Mouse (Mus musculus) kidney, postnatal 0 days (tissue): ENCODE measurements at regions not wholly inside any gene's neighbourhood (a gene's known extent, or its start where the extent isn't known, plus 50 kb on each side); places are given as distances from the start of the nearest gene placed in this dataset.

Experiments
- ATAC-seq: fragments of 200-750 bp; cut with Nextera tagmentation; replicated peaks from 2 replicates; pipeline ENCODE4 v1.8.0; 2017; ENCODE audit warnings: low read depth, moderate number of reproducible peaks, moderate TSS enrichment, moderate library complexity; ENCODE audit not compliant: low FRiP score
- DNase-seq: peaks from one replicate; pipeline ENCODE4 v3.0.0-alpha.2; 2016; ENCODE audit warnings: low spot score
- H3K27ac ChIP-seq: fragments of 300-500 bp; sonication (generic); 2 replicates; pipeline ENCODE4 v1.5.1; 2014; ENCODE audit warnings: mild to moderate bottlenecking
- H3K27me3 ChIP-seq: fragments of 300-500 bp; sonication (generic); 2 replicates; pipeline ENCODE4 v1.6.1; 2014; ENCODE audit warnings: low read length, mixed read lengths; ENCODE audit not compliant: insufficient read depth
- H3K36me3 ChIP-seq: fragments of 300-500 bp; sonication (generic); 2 replicates; pipeline ENCODE4 v1.6.1; 2014; ENCODE audit warnings: low read length, mixed read lengths; ENCODE audit not compliant: insufficient read depth
- H3K4me1 ChIP-seq: fragments of 300-500 bp; sonication (generic); replicated peaks from 2 replicates; pipeline ENCODE4 v1.6.1; 2014; ENCODE audit warnings: antibody characterized with exemption, low read length, mixed read lengths; ENCODE audit not compliant: insufficient read depth
- H3K4me2 ChIP-seq: fragments of 300-500 bp; sonication (generic); 2 replicates; pipeline ENCODE4 v1.6.1; 2014; ENCODE audit warnings: mild to moderate bottlenecking, low read length, moderate library complexity, mixed read lengths
- H3K4me3 ChIP-seq: fragments of 300-500 bp; sonication (generic); replicated peaks from 2 replicates; pipeline ENCODE4 v1.5.1; 2014; ENCODE audit warnings: low read depth, low read length
- H3K9ac ChIP-seq: fragments of 300-500 bp; sonication (generic); 2 replicates; pipeline ENCODE4 v1.6.1; 2014; ENCODE audit warnings: low read depth, low read length
- H3K9me3 ChIP-seq: fragments of 300-500 bp; sonication (generic); replicated peaks from 2 replicates; pipeline ENCODE4 v1.6.1; 2016; ENCODE audit warnings: low read length, inconsistent platforms, mixed read lengths
- CTCF ChIP-seq: IDR thresholded peaks from 2 replicates; pipeline ENCODE4 v1.5.1; 2016; ENCODE audit warnings: antibody characterized with exemption, low read depth, mild to moderate bottlenecking, moderate library complexity
- WGBS: fragments of 180-500 bp; shearing (Covaris S2); extraction: QIAGEN DNeasy Blood & Tissue Kit; methylation state at CpG from one replicate; pipeline ENCODE4 v1.1.7; 2014; 5-methylcytosine and 5-hydroxymethylcytosine counted together

GRCm38 (mm10) chr5:118960521-118961001 is 400.1 kb downstream of the Med13l start:
- WGBS: 50% methylated on average over 21 of the region's 21 CpGs
- Histone ChIP-seq H3K4me3 (no peak overlapping the region), H3K27me3 (no peaks in the 10 kb centered on the region), H3K27ac (no peak overlapping the region), H3K4me1 (no peaks in the 10 kb centered on the region), H3K9ac (no peak overlapping the region), H3K9me3 (no peaks in the 10 kb centered on the region), H3K4me2 (no peak overlapping the region), H3K36me3 (no peaks in the 10 kb centered on the region)
- no peak for TF ChIP-seq CTCF
- ATAC-seq: no peak
- no peak for DNase-seq

GRCm38 (mm10) chr5:118961091-118961490 is 400.6 kb downstream of the Med13l start:
- H3K9me3 ChIP-seq: no peaks in the 10 kb centered on the region
- no peak overlapping the region for H3K4me3 ChIP-seq
- no peak for TF ChIP-seq CTCF
- no peak overlapping the region for H3K9ac ChIP-seq
- peak; percentile 78 for DNase-seq
- H3K27ac ChIP-seq: peak overlapping the region; percentile 19; the same call in 1 of the 2 replicates
- no peak overlapping the region for H3K4me2 ChIP-seq
- H3K27me3 ChIP-seq: no peaks in the 10 kb centered on the region
- H3K4me1 ChIP-seq: no peaks in the 10 kb centered on the region
- H3K36me3 ChIP-seq: no peaks in the 10 kb centered on the region
- ATAC-seq: no peak
- WGBS: 57% methylated on average over 11 of the region's 11 CpGs

GRCm38 (mm10) chr5:118962152-118962551 is 401.7 kb downstream of the Med13l start:
- Histone ChIP-seq H3K36me3 (no peaks in the 10 kb centered on the region), H3K4me2 (no peak overlapping the region), H3K27ac (no peak overlapping the region), H3K27me3 (no peaks in the 10 kb centered on the region), H3K4me1 (no peaks in the 10 kb centered on the region), H3K4me3 (no peak overlapping the region), H3K9ac (no peak overlapping the region), H3K9me3 (no peaks in the 10 kb centered on the region)
- no peak for DNase-seq
- ATAC-seq: no peak
- TF ChIP-seq CTCF: no peak
- 72% methylated on average over 3 of the region's 3 CpGs for WGBS

GRCm38 (mm10) chr5:118963001-118963400 is 402.5 kb downstream of the Med13l start:
- Histone ChIP-seq H3K27me3 (no peaks in the 10 kb centered on the region), H3K36me3 (no peaks in the 10 kb centered on the region), H3K4me3 (no peak overlapping the region), H3K4me2 (no peak overlapping the region), H3K9ac (no peak overlapping the region), H3K27ac (no peak overlapping the region), H3K9me3 (no peaks in the 10 kb centered on the region), H3K4me1 (no peaks in the 10 kb centered on the region)
- ATAC-seq (no peak), DNase-seq (no peak)
- TF ChIP-seq CTCF: no peak
- WGBS: 87% methylated on average over 3 of the region's 3 CpGs

GRCm38 (mm10) chr5:118966901-118967300 is 406.4 kb downstream of the Med13l start:
- H3K4me3 ChIP-seq: no peak overlapping the region
- 73% methylated on average over 6 of the region's 6 CpGs for WGBS
- H3K9ac ChIP-seq: no peak overlapping the region
- no peak overlapping the region for H3K4me2 ChIP-seq
- H3K36me3 ChIP-seq: no peaks in the 10 kb centered on the region
- H3K4me1 ChIP-seq: no peaks in the 10 kb centered on the region
- no peaks in the 10 kb centered on the region for H3K9me3 ChIP-seq
- DNase-seq (no peak), ATAC-seq (no peak)
- H3K27me3 ChIP-seq: no peaks in the 10 kb centered on the region
- no peak for TF ChIP-seq CTCF
- peak overlapping the region; percentile 56; the same call in 1 of the 2 replicates for H3K27ac ChIP-seq

- H3K27ac ChIP-seq: peak overlapping the region; percentile 56
- DNase-seq (peak; percentile 87), ATAC-seq (0 out of 2 replicates have a peak, but pooled peaks have one; percentile 29)
- H3K27me3 ChIP-seq: no peaks in the 10 kb centered on the region
- no peak for TF ChIP-seq CTCF
- no peak overlapping the region for H3K9ac ChIP-seq
- no peaks in the 10 kb centered on the region for H3K36me3 ChIP-seq
- no peak overlapping the region for H3K4me2 ChIP-seq
- WGBS: 23% methylated on average over 11 of the region's 11 CpGs
- no peaks in the 10 kb centered on the region for H3K9me3 ChIP-seq
- no peaks in the 10 kb centered on the region for H3K4me1 ChIP-seq
- H3K4me3 ChIP-seq: no peak overlapping the region
These were observed 407.2 kb downstream of the Med13l start for GRCm38 (mm10) chr5:118967718-118968117.

GRCm38 (mm10) chr5:118975147-118975546 is 414.7 kb downstream of the Med13l start:
- Histone ChIP-seq H3K4me1 (no peaks in the 10 kb centered on the region), H3K4me3 (no peak overlapping the region), H3K9me3 (no peaks in the 10 kb centered on the region), H3K27me3 (no peaks in the 10 kb centered on the region), H3K4me2 (no peak overlapping the region), H3K9ac (no peak overlapping the region), H3K27ac (no peak overlapping the region), H3K36me3 (no peaks in the 10 kb centered on the region)
- TF ChIP-seq CTCF: no peak
- DNase-seq: no peak
- ATAC-seq: no peak
- WGBS: 56% methylated on average over 10 of the region's 10 CpGs
